ENCODE assay signal across 20 mouse cellular contexts in genomic region chr6:52581081-52581480, GRCm38 (mm10).
"Had no signal": no experiment of that assay in that cellular context is flagged by ENCODE, and none has a peak within 500 bp of the region (broad histone marks: within the 10 kb centered on the region; RNA-seq: fewer than 3 reads in every experiment).

No protein-coding gene starts in this region.

- H3K27me3 ChIP-seq: liver, embryonic 12.5 days; liver, embryonic 15.5 days; stomach, embryonic 15.5 days had no signal

- H3K9me3 ChIP-seq: limb, embryonic 10.5 days; limb, embryonic 13.5 days; liver, embryonic 12.5 days; liver, embryonic 15.5 days; midbrain, embryonic 13.5 days; neural tube, embryonic 13.5 days; stomach, embryonic 15.5 days had no signal

- H3K4me1 ChIP-seq: liver, embryonic 12.5 days; liver, embryonic 15.5 days; stomach, embryonic 15.5 days had no signal

- H3K27ac ChIP-seq: limb, embryonic 10.5 days; limb, embryonic 13.5 days; liver, embryonic 12.5 days; liver, embryonic 15.5 days; midbrain, embryonic 13.5 days; neural tube, embryonic 13.5 days; stomach, embryonic 15.5 days had no signal

- H3K36me3 ChIP-seq: limb, embryonic 10.5 days; limb, embryonic 13.5 days; liver, embryonic 12.5 days; liver, embryonic 15.5 days; midbrain, embryonic 13.5 days; neural tube, embryonic 13.5 days; stomach, embryonic 15.5 days had no signal

- DNase-seq: kidney, adult 18-20 months; kidney, adult 9 months; kidney, postnatal 14 days; kidney, postnatal 4 days; liver; lung, embryonic 14.5 days; retina, postnatal 1 day; right cerebral cortex, postnatal 25 days; spleen, adult 18-20 months; thymus, postnatal 36 days had no signal

- H3K9ac ChIP-seq: limb, embryonic 13.5 days; liver, embryonic 12.5 days; liver, embryonic 15.5 days; lung, embryonic 14.5 days; midbrain, embryonic 13.5 days; neural tube, embryonic 13.5 days; stomach, embryonic 15.5 days had no signal

- H3K4me2 ChIP-seq: limb, embryonic 13.5 days; liver, embryonic 12.5 days; liver, embryonic 15.5 days; lung, embryonic 14.5 days; midbrain, embryonic 13.5 days; neural tube, embryonic 13.5 days; stomach, embryonic 15.5 days had no signal

- H3K4me3 ChIP-seq: limb, embryonic 10.5 days; limb, embryonic 13.5 days; liver, embryonic 12.5 days; liver, embryonic 15.5 days; midbrain, embryonic 13.5 days; myocyte; neural tube, embryonic 13.5 days; stomach, embryonic 15.5 days had no signal

- ATAC-seq: intestine, embryonic 16.5 days; liver, embryonic 12.5 days; midbrain, embryonic 13.5 days; midbrain, embryonic 16.5 days had no signal
